Mouse (Mus musculus) hindbrain, postnatal 0 days (tissue): Measurements from ENCODE around the gene Tefm. TPM values are rescaled to one million over a fixed set of nuclear protein-coding genes. Genes with fewer than 3 reads are reported as not detected.
A peak's percentile ranks its signal among the peaks of the same experiment; 100 is the strongest.
"Not testable (repeated sequence)": the region's sequence is repeated elsewhere in the genome, so short reads cannot be mapped to it uniquely, and the experiment has no call there.

Experiments
- ATAC-seq: fragments of 200-750 bp; cut with Nextera tagmentation; 2 replicates; pipeline ENCODE4 v1.8.0; 2017; ENCODE audit warnings: mild to moderate bottlenecking, moderate TSS enrichment, moderate library complexity
- DNase-seq: peaks from one replicate; pipeline ENCODE4 v3.0.0-alpha.2; 2015; ENCODE audit warnings: low spot score
- H3K27ac ChIP-seq: fragments of 300-500 bp; sonication (generic); 2 replicates; pipeline ENCODE4 v1.5.1; 2014; ENCODE audit warnings: mild to moderate bottlenecking
- H3K27me3 ChIP-seq: fragments of 300-500 bp; sonication (generic); 2 replicates; pipeline ENCODE4 v1.6.1; 2014; ENCODE audit warnings: low read length, mixed read lengths; ENCODE audit not compliant: insufficient read depth
- H3K36me3 ChIP-seq: fragments of 300-500 bp; sonication (generic); 2 replicates; pipeline ENCODE4 v1.6.1; 2014; ENCODE audit warnings: low read length, mixed read lengths; ENCODE audit not compliant: insufficient read depth
- H3K4me1 ChIP-seq: fragments of 300-500 bp; sonication (generic); 2 replicates; pipeline ENCODE4 v1.6.1; 2014; ENCODE audit warnings: antibody characterized with exemption, low read length, mixed read lengths; ENCODE audit not compliant: insufficient read depth
- H3K4me2 ChIP-seq: fragments of 300-500 bp; sonication (generic); 2 replicates; pipeline ENCODE4 v1.6.1; 2014; ENCODE audit warnings: low read depth, mild to moderate bottlenecking, low read length, moderate library complexity, mixed read lengths
- H3K4me3 ChIP-seq: fragments of 300-500 bp; sonication (generic); 2 replicates; pipeline ENCODE4 v1.5.1; 2014; ENCODE audit warnings: low read length
- H3K9ac ChIP-seq: fragments of 300-500 bp; sonication (generic); replicated peaks from 2 replicates; pipeline ENCODE4 v1.6.1; 2014; ENCODE audit warnings: mild to moderate bottlenecking, low read length, moderate library complexity, mixed read lengths
- H3K9me3 ChIP-seq: fragments of 300-500 bp; sonication (generic); 2 replicates; pipeline ENCODE4 v1.6.1; 2016; ENCODE audit warnings: low read length, mixed read lengths
- CTCF ChIP-seq: IDR thresholded peaks from 2 replicates; pipeline ENCODE4 v1.5.1; 2016; ENCODE audit warnings: antibody characterized with exemption, control low read depth, low read depth
- WGBS: fragments of 180-500 bp; shearing (Covaris S2); extraction: QIAGEN DNeasy Blood & Tissue Kit; methylation state at CpG from one replicate; pipeline ENCODE4 v1.1.7; 2014; 5-methylcytosine and 5-hydroxymethylcytosine counted together
- polyA plus RNA-seq: library from polyadenylated mRNA; unstranded; fragments of >200 nt; fragmentation: Nextera tagmentation; extraction: Ambion mirVana; gene quantifications from 2 replicates; pipeline ENCODE4 v1.2.1, GENCODE M21; 2015
- total RNA-seq: library from RNA; depleted of rRNA; stranded (reverse); fragments of >200 nt; gene quantifications from 2 replicates; pipeline ENCODE4 v1.2.3, GENCODE M21; 2014

Gene Tefm
- total and polyA plus RNA-seq, 2 experiments from 2014 or later, result 8.6 to 18.6 TPM

- Histone ChIP-seq H3K36me3 (no peaks in the 10 kb centered on the region), H3K9ac (no peak overlapping the region), H3K9me3 (no peaks in the 10 kb centered on the region), H3K27ac (no peak overlapping the region), H3K4me1 (0 out of 2 replicates have a peak, but pooled peaks cover 4% of the 10 kb centered on the region), H3K4me3 (no peak overlapping the region), H3K4me2 (no peak overlapping the region), H3K27me3 (peaks cover 20% of the 10 kb centered on the region)
- no peak for ATAC-seq
- 77% methylated on average over 5 of the region's 5 CpGs for WGBS
- TF ChIP-seq CTCF, result no peak
- no peak for DNase-seq
These were observed 8.6 kb upstream of the Tefm start for GRCm38 (mm10) chr11:80150566-80150965.

GRCm38 (mm10) chr11:80149412-80150023, 7.5 kb upstream of the Tefm start:
- Histone ChIP-seq H3K27me3 (peaks cover 16% of the 10 kb centered on the region; the same call in 1 of the 2 replicates), H3K27ac (no peak overlapping the region), H3K9ac (no peak overlapping the region), H3K4me3 (no peak overlapping the region), H3K9me3 (no peaks in the 10 kb centered on the region), H3K4me2 (no peak overlapping the region), H3K4me1 (0 out of 2 replicates have a peak, but pooled peaks cover 4% of the 10 kb centered on the region), H3K36me3 (no peaks in the 10 kb centered on the region)
- DNase-seq (no peak), ATAC-seq (no peak)
- 87% methylated on average over 8 of the region's 8 CpGs for WGBS
- TF ChIP-seq CTCF, result no peak

GRCm38 (mm10) chr11:80148974-80149373, 7.0 kb upstream of the Tefm start:
- not testable (repeated sequence) for H3K4me2 ChIP-seq, DNase-seq, H3K36me3 ChIP-seq, H3K4me3 ChIP-seq, H3K27ac ChIP-seq, H3K4me1 ChIP-seq, ATAC-seq, H3K9ac ChIP-seq, H3K9me3 ChIP-seq
- peaks cover 10% of the 10 kb centered on the region; the same call in 1 of the 2 replicates for H3K27me3 ChIP-seq
- WGBS, result 13% methylated on average over 1 of the region's 4 CpGs

- ATAC-seq, result no peak
- WGBS, result 73% methylated on average over 1 of the region's 1 CpGs
- DNase-seq, result no peak
- H3K27ac ChIP-seq, result no peak overlapping the region
- no peak overlapping the region for H3K4me3 ChIP-seq
- H3K27me3 ChIP-seq, result 0 out of 2 replicates have a peak, but pooled peaks cover 4% of the 10 kb centered on the region
- no peak overlapping the region for H3K9ac ChIP-seq
- H3K36me3 ChIP-seq, result no peaks in the 10 kb centered on the region
- H3K4me2 ChIP-seq, result no peak overlapping the region
- no peaks in the 10 kb centered on the region for H3K9me3 ChIP-seq
- no peaks in the 10 kb centered on the region for H3K4me1 ChIP-seq
- TF ChIP-seq CTCF, result no peak
These were observed 6.3 kb upstream of the Tefm start for GRCm38 (mm10) chr11:80148313-80148712.

GRCm38 (mm10) chr11:80147748-80148147, 5.8 kb upstream of the Tefm start:
- no peak for ATAC-seq
- 73% methylated on average over 6 of the region's 6 CpGs for WGBS

DNA sequence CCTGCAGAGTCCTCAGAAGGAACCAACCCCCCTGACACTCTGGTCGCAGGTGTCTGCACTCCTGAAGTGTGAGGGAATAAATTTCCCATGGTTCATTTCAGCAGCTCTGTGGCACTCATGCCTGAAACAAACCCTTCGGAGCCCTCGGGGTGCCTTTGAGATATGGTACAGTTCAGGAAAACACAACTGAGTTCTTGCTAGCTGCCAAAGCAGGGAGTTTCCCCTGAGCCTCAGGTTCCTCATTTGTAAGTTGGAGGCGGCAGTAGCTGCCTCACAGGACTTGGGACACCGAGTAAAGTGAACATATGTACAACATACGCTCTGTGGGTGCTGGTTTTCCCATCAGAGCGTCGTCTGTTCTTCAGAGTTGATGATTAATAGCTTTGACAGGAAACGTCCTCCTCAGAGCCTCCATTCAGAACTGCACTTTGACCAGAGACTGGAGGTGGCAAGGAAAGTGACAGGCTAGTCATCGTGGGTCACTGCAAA, 3.9 kb upstream of the Tefm start:
- H3K9ac ChIP-seq, result no peak overlapping the region
- no peaks in the 10 kb centered on the region for H3K9me3 ChIP-seq
- no peak for TF ChIP-seq CTCF
- DNase-seq (no peak), ATAC-seq (no peak)
- no peak overlapping the region for H3K4me2 ChIP-seq
- 61% methylated on average over 10 of the region's 10 CpGs for WGBS
- no peak overlapping the region for H3K27ac ChIP-seq
- no peak overlapping the region for H3K4me3 ChIP-seq
- no peaks in the 10 kb centered on the region for H3K4me1 ChIP-seq
- no peaks in the 10 kb centered on the region for H3K36me3 ChIP-seq
- no peaks in the 10 kb centered on the region for H3K27me3 ChIP-seq

More at GRCm38 (mm10) chr11:80147748-80148147, 5.8 kb upstream of the Tefm start:
- H3K9me3 ChIP-seq, result no peaks in the 10 kb centered on the region
- H3K9ac ChIP-seq, result no peak overlapping the region
- H3K4me1 ChIP-seq, result no peaks in the 10 kb centered on the region
- H3K4me3 ChIP-seq, result no peak overlapping the region
- H3K27ac ChIP-seq, result no peak overlapping the region
- H3K27me3 ChIP-seq, result no peaks in the 10 kb centered on the region
- no peak overlapping the region for H3K4me2 ChIP-seq
- DNase-seq, result no peak
- H3K36me3 ChIP-seq, result no peaks in the 10 kb centered on the region
- peak; percentile 17; the same call in 1 of the 2 replicates for TF ChIP-seq CTCF

DNA sequence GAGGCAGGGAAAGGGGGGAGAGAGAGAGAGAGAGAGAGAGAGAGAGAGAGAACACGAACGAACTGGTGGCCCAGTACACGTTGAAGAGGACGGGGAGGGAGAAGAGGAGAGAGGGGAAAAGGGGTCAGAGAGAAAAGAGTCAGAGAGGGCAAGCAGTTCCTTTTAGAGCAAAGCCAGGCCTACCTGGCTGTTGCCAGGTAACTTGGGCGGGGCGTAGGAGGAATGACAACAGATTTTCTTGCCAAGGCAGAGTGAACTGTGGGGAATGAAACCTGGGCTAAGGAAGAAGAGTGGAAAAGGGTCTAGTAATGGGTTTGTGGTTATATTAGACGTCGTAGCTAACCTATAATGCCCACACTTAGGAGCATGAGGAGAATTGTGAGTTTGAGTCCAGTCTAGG, 897 bp upstream of the Tefm start:
- H3K4me2 ChIP-seq, result peak overlapping the region; percentile 83
- DNase-seq (no peak), ATAC-seq (no peak)
- no peak for TF ChIP-seq CTCF
- no peaks in the 10 kb centered on the region for H3K4me1 ChIP-seq
- 51% methylated on average over 8 of the region's 8 CpGs for WGBS
- peak overlapping the region; percentile 78; the same call in 1 of the 2 replicates for H3K9ac ChIP-seq
- peak overlapping the region; percentile 84 for H3K4me3 ChIP-seq
- H3K36me3 ChIP-seq, result no peaks in the 10 kb centered on the region
- H3K27ac ChIP-seq, result no peak overlapping the region
- H3K9me3 ChIP-seq, result no peaks in the 10 kb centered on the region
- no peaks in the 10 kb centered on the region for H3K27me3 ChIP-seq
